Mouse (Mus musculus): ENCODE measurements around the gene Btn2a2.
A peak's percentile ranks its signal among the peaks of the same experiment; 100 is the strongest.

Gene Btn2a2

DNA sequence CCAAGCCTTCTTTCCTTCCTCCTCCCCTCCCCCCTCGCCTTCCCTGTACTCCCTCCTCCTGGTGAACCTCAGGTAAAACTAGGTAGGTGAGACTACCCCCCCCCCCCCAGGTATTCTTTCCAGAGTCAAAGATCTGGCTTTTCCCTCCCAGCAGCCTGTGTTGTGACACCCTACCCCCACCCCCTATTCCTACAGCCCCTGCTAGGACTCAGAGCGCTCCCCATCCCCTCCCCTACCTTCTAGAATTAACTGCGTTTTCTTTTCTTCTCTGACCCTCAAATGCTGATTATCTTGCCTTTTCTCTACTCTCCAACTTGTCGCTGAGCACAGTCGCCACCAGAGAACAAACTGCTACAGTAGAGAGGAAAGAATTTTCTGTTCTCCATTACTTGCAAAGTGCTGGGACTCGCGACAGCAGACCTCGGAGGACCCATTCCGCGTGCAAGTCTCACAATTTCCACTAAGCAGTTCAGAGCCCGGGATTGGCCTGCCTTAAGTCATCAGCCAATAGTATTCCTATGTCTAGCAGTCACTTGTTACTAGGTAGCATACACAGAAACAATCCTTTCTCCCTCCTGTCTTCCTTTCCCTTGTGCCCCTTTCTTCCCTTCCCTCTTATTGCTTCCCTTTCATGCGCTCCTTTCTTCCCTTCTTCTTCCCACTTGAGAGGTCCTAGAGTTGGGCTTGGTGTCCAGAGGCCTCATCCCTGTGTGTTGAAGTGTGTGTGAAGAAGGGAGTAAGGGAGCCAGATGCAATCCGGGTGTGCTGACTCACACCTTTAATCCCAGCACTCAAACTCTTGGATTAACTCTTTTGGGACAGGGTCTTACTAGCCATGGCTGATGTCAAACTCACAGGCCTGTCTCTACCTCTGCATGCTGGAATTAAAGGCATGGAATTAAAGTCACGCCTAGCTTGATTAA, at the start of gene Btn2a2:
Gene Btn2a2, minus strand, starts transcription at position 458 of the 923 bp plus-strand sequence.
- DNase-seq (ENCODE audit: low spot score) = peak; percentile 41

DNA sequence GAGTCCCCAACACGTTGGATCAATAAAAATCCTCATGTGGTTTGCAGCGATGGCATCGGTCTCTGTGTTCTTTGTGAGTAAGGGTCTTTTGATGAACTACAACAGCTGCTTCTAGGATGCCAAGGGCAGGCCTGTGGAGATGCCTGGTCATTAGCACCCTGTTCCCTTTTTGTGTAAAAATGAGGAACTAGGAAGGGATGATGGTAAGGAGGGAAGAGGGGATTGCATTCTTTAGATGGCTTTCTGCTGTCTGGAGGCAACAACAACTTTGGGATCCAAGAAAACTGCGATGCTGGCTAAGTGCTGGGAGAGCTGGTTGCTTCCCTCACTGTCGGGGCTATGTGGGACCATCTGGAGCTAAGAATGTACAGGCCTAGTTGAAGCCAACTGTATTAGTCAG, 49.6 kb upstream of the Btn2a2 start:
- DNase-seq (ENCODE audit: low spot score) = no peak

DNA sequence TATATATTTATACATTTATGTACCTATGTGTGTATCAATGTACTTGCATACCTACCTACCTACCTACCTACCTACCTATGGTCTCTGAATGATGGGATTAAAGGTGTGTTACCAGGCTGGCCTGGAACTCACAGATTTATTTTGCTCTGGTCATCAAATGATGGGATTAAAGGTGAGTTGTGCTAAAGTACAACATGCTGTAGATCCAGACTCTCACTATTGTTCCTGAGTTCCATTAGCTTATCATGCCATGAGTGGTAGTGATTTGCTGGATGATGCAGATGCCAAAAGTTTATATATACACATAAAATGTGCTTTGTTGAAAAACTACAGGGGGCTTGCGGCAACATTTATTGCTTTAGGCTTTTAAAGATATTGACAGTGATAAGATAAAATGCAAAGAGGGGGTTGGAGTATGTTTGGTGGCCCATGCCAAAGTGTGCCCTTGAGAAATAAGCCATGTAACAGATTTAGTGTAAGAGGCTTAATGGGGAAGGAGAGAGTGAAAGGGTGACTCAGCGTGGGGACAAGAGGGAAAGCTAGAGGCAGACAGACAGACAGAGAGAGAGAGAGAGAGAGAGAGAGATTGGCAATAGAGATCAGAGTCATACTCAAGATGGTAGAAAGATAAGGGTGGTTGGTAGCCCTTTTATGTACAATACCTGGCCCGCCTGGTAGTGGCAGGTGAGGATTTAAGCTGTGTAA, 48.5 kb upstream of the Btn2a2 start:
- no peak for DNase-seq (ENCODE audit: low spot score)

DNA sequence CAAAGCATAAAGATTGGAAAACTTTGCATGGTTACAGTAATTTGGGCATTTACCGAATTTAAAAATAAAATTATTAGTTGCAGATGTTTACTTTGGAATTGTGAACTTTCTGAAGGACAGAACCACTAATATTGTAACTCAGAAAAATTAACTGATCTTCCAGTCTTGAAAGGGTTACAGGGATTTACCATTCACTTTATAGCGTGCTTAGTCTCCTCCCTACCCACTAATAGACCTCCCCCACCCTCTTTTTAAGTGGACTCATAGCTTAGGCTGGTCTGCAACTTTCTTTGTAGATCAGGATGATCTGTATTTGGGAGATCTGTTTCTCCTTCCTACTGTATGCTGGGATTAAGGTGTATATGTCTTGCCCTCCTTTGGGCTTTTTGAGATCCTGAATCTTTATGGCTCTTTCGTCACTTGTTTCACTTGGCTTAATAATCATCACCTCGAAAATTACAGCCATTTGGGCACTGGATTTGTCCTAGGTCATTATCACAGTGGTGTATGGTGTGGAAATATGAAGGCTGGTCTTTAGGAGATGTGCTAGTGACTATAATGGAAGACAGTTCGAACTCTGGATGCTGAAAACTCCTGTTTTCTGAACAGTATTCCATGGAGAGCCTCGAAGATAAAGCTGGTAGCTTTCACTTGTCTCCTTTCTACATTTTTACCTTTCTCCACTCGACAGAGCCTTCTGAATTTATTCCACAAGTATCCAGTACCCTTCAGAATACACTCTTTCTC, 47.6 kb upstream of the Btn2a2 start:
- no peak for DNase-seq (ENCODE audit: low spot score)

DNA sequence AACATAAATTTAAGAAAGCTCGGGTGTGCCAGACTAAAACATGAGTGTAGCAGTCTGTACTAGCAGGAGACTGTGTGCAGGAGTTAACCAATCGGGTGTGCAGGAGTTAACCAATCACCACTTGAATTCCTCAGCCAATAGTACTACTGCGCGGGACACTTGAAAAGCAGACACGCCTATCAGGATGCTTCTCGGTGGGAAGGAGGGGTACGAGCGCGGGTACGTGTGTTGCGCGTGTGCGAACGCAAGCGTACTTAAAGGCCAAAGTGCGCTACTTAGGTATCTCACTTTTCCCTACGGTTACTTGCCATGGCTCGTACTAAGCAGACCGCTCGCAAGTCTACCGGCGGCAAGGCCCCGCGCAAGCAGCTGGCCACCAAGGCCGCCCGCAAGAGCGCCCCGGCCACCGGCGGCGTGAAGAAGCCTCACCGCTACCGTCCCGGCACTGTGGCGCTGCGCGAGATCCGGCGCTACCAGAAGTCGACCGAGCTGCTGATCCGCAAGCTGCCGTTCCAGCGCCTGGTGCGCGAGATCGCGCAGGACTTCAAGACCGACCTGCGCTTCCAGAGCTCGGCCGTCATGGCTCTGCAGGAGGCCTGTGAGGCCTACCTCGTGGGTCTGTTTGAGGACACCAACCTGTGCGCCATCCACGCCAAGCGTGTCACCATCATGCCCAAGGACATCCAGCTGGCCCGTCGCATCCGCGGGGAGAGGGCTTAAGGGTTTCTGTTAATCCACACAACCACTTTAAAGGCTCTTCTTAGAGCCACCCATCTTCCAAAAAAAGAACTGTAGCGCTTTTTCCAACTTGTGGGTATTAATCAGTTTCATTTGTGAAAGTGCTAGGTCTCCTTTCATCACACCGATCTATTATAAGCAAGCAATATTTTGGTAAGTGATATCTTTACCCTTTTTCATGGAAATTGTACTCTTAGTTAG, 46.7 kb upstream of the Btn2a2 start, which contains the start of gene Hist1h3g:
Gene Hist1h3g, plus strand, starts transcription at position 286 of the 939 bp plus-strand sequence.
- DNase-seq (ENCODE audit: low spot score) = peak; percentile 73

DNA sequence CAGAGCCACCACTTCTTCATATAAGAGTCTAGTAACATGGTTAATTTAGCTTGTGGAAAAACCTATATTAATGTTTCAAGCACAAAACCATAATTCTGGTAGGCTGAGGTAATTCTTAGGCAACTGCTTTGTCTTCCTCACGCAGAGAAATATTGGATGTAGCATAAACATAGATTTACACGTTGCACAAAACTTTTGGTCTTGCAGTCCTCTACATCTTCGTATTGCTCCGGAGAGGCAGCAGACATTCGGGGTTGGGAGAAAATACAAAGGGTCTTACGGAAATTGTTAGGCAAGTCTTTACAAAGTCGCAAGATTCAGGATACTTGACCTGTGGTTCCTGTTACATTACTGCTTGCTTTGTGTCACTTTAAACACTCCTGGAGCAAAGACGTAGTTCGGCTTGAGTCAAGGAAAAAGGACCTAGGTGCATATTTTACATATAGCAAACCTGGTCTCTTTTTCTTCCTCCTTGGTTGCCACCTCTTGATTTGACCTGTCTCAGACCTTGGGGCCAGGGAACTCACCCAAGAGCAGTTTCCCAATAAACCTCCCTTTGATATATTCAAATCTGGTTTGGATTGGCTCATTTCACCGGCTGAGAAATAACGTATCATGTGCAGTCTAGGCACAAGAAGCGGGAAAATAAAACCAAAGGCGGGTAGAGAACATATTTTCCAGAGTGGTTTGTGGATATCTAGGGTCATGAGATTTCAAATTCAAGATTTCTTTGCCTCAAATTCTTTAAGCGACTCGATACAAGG, 45.9 kb upstream of the Btn2a2 start:
- DNase-seq (ENCODE audit: low spot score) = no peak

DNA sequence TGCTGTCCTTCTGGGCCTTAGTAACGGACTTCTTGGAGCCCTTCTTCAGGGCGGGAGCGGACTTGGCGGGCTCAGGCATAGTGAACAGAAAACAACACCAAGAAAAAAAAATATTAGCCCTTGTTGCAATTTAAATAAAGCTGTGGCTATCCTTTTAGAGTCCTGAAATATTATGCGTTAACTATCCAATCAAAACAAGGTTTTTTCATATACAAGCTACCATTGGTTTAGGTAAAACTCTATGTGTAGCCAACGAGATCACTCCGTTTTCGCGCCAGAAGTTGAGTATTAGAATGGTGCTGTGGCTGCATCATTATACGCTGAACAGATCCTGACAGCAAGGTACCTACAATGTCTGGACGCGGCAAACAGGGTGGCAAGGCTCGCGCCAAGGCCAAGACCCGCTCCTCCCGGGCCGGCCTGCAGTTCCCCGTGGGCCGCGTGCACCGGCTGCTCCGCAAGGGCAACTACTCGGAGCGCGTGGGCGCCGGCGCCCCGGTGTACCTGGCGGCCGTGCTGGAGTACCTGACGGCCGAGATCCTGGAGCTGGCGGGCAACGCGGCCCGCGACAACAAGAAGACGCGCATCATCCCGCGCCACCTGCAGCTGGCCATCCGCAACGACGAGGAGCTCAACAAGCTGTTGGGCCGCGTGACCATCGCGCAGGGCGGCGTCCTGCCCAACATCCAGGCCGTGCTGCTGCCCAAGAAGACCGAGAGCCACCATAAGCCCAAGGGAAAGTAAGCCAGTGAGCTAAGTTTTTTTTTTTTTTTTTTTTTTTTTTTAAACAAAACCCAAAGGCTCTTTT, 45.1 kb upstream of the Btn2a2 start, which contains the start of gene Hist1h2af:
Gene Hist1h2af, plus strand, starts transcription at position 347 of the 808 bp plus-strand sequence.
- peak; percentile 58 for DNase-seq (ENCODE audit: low spot score)

DNA sequence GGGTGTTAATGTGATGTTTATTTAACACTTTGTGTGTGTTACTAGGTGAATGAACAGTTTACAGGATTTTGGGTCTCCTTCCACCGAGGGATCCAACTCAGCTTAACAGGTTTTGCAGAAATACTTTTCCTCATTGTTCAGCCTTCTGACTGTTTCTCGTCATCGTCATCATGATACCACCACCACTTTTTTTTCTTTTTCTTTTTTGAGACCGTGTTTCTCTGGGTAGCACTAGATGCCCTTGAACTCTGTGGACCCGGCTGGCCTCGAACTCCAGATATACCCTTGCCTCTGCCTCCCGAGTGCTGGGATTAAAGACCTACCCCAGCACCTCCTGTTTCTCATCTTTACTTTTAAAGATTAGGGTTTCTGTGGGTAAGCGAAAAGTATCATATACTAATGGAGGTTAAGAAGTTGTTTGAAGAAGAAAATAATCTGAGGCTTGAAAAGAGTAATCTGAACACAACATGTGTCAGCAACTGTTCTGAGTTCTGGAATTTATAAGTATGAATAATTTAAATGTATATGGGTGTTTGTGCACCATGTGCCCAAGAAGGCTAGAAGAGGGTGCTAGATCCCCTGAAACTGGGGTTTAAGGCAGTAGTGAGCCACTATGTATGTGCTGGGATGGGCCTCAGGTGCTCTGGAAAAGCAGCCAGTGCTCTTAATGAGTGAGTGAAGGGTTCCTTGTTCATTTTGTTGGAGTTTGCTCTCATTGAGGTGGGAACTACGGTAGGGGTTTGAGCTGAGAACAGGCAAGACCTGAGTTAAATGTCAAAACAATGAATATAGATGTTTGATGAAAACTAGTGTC, 43.8 kb upstream of the Btn2a2 start:
- no peak for DNase-seq (ENCODE audit: low spot score)

DNA sequence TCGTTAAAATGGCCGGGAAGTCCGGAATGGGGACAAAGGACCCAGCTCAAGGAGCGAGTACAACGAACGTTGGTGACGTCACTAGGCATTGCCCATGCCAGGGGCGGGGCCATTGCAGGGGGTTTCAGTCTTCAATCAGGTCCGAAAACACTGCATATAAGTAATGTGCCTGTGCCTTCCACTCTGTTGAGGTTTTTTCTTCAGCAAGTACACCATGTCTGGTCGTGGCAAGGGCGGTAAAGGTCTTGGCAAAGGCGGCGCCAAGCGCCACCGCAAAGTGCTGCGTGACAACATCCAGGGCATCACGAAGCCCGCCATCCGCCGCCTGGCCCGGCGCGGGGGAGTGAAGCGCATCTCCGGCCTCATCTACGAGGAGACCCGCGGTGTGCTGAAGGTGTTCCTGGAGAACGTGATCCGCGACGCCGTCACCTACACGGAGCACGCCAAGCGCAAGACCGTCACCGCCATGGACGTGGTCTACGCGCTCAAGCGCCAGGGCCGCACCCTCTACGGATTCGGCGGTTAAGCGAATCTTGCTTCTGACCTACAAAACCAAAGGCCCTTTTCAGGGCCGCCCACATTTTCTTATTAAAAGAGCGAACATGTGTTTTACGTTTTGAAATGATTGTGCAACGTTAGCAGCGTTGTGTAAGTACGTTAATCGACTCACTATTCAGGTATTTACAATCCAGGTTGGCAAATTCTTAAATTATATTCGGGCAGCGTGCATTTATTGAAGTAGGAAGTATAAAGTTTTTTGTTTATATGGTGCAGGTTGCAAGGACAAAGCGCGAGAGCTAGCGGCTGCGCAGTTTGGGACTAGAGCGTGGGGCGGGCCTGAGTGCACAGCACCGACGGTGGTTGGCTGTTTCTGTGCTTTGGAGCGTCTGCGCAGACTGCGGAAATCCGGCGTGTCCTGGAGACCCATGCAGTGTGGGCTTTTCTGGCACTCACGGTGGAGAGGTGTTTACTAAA, 42.5 kb upstream of the Btn2a2 start, which contains the start of gene Hist1h4h:
Gene Hist1h4h, plus strand, starts transcription at position 150 of the 975 bp plus-strand sequence.
- peak; percentile 93 for DNase-seq (ENCODE audit: low spot score)

DNA sequence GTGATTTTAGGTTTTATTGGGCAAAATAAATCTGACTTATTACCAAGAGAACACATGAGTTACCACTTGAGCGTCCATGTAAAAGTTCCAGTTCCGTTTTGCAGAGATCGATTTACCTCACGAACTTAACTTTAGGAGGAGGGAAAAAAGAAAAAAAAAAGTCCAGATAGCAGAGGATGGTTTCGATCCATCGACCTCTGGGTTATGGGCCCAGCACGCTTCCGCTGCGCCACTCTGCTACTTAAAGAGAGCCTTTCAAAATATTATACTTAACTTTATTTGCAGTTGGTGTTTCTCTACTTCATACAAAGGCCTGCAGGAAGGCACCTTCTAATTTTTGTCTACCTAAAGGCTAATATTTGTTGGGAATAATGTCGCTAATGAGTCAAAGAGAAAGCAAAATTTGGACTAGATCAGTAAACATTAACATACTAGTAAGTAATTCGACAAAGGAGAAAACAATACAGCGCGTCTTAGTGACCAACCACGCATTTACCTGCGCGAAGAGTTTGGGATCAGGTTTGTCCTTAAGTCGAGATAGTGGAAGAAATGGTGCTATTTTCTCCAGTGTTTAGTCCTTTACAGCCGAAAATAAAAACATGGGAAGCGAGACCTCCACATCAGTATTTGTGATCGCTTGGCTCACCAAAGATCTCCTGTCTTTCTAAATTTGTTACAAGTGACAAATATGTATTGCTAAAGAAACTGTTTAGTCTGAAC, 41.7 kb upstream of the Btn2a2 start:
- peak; percentile 44 for DNase-seq (ENCODE audit: low spot score)

DNA sequence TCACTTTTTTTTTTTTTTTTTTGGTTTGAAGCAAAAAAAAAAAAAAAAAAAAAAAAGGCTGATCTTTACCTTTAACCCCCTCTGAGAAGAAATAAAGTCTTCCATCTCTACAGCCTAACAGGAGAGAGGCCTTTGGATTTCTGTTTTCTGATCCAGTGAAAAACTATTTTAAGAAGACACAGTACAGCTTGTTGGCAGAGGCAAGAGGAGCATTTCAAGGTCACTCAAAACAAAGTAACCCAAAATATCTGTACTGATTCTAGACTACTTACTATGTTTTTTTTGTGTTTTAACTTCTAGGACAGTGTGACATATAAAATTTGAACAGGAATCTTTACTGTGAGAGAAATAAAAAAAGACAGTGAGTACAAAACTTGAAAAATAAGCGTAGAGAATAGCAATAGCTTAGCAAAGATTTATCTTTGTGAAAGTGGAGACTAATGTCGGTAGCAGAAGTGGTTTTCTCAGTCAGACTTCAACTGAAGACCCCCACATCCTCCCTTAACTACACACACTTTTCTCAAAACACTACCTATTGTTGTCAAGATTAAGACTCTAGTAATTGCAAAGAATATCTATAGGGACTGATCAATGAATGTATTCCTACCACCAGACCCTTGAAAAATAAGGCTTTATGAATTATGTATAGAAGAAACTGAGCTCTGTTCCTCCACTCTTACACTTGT, 41.0 kb upstream of the Btn2a2 start:
- no peak for DNase-seq (ENCODE audit: low spot score)

DNA sequence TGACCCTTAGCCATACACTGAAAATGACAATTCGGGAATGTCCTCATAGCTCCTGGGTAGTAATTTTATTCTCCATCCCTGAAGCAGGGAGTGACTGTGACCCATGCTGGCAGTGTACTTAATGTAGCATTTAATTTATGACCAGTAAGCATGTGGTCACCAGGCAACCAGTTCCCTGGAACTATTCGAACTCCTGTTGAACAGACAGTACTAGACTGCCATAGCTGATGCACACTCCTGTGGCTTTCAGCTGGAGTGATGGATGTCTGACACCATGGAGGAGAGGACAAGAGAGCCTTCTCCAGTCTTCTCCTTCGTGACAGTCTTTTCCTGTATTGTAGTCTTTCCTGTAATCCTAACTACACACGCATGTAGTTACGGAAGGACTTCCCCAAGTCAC, 40.3 kb upstream of the Btn2a2 start:
- no peak for DNase-seq (ENCODE audit: low spot score)

DNA sequence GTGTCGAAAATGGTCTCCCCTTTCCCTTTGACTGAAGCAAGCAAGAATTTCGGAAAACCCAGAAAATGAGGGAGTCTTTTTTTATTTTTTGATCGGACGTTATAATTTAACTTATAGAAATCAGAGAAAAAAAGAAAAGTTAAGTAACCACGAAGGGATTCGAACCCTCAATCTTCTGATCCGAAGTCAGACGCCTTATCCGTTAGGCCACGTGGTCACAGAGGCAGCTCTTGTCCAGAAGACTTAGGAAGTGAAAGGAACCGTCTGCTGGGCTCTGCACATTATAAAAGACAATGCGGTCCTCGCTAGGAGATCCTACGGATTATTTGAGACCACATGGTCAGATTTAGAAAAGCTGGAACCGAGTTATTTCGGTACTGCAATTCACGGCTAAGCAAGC, 37.7 kb upstream of the Btn2a2 start:
- DNase-seq (ENCODE audit: low spot score) = peak; percentile 85

DNA sequence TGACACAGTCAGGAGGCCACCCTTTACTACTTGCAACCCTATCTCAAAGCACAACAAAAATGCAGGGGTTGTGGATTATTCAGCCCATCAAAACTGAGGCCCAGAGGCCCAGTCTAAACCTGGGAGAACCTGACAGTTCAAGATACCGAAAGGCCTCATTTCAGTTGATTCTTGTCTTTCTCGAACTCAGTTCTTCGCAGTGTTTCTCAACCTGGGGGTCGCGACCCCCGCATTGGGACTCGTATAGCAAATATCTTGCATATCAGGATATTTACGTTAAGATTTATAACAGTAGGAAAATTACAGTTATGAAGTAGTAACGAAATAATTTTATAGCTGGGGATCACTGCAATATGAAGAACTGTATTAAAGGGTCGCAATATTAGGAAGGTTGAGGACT, 37.2 kb upstream of the Btn2a2 start:
- DNase-seq (ENCODE audit: low spot score) = peak; percentile 15

DNA sequence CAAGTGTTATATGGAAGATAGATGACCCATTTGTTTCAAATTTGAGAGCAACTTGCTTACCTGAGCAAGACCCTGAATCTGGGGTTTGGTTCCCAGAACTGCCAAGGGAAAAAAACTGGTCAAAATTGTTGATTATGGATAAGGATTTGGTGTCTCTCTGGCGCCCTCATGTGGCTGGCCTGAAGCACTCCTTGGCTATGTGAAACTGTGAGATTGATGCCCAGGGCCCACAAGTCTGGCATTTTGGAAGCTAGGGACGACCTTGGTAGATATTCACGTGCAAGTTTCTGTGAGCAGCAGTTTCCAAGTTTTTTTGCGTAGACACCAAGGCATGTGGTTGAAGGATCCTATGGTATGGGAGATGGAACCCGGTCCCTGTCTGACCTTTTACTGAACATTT, 36.0 kb upstream of the Btn2a2 start:
- peak; percentile 81 for DNase-seq (ENCODE audit: low spot score)

DNA sequence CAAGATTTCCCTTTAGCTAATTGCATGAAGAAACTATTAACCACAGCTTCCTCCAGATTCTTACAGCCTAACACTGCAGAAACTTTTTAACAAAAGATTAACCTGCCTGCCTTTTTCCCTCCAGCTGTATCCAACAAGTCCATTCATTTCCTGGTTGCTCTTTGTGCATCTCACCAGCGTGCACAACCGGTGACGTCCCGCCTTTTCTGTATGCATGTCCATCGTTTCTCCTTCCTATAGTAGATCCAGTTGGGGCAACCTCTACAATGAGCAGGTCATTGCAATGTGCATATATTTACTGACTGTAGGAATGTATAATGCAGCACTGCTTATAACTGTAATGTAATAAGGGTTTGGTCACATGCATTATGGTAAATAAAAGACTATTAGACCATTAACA, 35.3 kb upstream of the Btn2a2 start:
- DNase-seq (ENCODE audit: low spot score) = no peak
